Mouse (Mus musculus) retina, postnatal 7 days (tissue): ENCODE results near the gene Acaca.
A peak's percentile ranks its signal among the peaks of the same experiment; 100 is the strongest.

Source experiments
- DNase-seq: peaks from one replicate; pipeline ENCODE4 v3.0.0-alpha.2; 2012; ENCODE audit warnings: low read depth, low spot score

Gene Acaca

DNA sequence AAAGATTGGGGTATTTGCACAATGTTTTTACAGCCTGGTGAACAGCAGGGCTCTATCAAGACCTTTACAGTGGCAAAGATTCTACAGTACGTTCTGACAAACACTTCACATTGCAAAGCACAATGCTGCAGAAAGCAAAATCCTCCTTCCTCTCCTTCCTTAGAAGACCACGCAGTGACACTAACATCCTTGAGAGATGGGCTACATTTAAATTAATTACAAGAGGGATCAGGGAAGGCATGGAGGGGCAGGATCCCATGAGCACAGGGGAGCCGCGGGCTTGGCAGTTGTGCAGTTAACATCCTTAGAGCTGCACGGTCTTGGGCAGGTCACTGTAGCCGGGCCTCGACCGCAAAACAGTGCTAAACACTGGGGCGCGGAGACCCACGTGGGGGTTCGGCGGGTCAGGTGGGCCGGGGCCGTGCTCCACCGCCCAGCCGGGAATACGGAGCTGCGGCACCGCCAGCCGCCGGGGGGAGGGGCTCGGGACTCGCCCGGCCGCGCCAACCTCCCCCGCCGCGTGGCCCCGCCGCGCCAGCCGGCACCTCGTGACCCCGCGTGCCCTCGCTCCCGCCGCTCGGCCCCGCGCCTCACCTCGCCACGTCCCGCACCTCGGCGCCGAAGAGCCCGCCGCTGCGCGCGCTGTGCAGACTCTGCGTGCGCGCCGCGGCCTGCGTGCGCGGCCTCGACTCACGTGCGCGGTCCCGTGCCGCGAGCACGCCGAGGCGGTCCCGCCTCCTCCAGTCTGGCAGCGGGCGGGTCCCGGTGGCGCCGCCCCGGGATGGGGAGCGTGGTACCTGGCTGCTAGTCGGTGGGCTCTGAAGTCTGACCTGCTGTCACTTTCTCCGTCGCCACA, at the start of gene Acaca, which contains the start of gene Tada2a:
TSS of gene Acaca (plus strand) at position 730 of the 856 bp plus-strand sequence.
TSS of gene Tada2a (minus strand) at position 658 of the 856 bp plus-strand sequence.
- DNase-seq: peak; percentile 80

DNA sequence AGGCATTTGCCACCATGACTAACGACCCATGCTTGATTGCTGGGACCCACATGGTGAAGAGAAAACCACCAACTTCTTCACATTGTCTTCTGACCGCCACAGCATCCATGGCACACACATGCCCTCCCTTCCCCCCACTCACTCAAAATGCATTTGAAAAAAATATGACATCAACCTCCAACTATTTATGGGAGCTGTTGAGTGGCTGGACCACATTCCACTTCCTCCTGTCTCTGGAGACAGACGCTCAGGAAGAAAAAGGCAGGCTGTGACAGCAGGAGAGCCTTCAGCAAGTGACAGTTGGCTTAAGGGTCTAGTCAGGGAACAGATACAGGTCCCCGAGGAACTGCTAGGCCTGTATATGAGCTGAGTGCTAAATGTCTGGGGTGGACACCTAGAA, 49.6 kb upstream of the Acaca start:
- DNase-seq: no peak

DNA sequence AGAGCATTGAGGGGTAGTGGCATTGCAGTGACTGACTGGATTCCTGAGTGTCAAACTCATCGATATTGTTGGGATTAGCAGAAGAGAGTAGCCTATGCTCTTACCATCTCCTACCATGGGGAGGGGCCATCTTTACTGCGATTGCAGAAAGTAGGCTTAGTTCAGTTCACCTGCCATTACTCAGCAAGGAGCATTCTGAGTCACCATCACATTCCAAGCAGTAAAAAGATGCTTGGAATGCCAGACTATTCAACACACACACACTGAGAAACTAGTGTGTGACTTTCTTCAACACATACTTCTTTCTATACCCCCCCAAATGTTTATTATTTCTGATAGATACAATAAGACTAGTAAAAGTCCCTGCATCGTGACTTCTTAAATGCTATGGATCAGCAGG, 49.1 kb upstream of the Acaca start:
- no peak for DNase-seq

DNA sequence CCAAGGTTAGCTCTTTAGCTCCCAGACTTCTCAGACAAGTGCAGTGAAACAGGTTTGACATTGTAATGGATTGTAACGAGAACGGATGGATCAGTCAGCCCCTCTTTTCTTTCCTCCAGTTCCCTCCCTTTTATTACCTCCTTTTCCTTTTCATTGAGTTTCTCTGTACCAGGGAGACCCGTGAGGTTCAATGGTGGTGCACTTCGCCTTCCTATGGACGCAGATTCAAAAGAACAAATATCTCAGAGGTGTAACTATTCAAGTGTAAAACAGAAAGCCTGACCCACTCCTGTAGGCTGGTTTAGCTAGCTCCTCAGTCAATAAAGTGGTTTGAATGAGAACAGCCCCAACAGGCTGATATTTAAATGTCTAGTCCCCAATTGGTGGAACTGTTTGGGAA, 47.6 kb upstream of the Acaca start:
- no peak for DNase-seq

DNA sequence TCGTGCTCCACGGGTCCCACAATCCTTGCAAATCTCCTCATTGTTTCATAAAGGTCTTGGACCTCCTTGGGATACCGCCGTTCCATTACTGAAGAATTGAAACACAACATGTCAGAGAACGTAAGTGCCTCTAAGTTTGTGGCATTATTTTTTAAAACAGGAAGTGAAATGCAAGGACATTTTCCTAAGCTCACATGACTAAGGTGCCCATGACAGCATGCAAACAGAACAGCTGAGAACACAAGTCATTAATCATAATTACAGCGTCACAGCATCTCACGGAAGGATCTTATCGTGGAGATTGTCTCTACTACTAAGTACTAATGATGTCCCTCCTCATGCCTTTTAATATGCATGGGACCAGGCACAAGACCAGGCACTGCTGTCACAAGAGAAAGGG, 38.9 kb upstream of the Acaca start:
- DNase-seq: no peak

DNA sequence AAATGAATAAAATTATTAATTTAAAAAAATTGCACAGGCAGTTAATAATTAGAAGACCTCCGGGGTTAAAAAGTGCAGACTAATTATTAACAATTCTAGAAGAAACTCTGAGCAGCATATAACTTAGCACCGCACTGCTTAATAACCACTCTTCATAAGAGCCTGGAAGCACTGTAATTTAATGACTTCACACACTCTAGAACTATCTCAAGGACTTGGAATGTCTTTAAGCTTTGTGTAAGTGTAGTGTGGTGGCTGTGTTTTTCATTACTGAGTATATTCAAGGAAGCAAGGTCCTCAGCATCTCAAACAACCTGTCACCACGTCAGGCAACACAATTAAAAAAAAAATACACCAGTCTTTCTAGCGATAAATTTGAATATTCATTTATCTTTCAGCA, 34.4 kb upstream of the Acaca start:
- no peak for DNase-seq

DNA sequence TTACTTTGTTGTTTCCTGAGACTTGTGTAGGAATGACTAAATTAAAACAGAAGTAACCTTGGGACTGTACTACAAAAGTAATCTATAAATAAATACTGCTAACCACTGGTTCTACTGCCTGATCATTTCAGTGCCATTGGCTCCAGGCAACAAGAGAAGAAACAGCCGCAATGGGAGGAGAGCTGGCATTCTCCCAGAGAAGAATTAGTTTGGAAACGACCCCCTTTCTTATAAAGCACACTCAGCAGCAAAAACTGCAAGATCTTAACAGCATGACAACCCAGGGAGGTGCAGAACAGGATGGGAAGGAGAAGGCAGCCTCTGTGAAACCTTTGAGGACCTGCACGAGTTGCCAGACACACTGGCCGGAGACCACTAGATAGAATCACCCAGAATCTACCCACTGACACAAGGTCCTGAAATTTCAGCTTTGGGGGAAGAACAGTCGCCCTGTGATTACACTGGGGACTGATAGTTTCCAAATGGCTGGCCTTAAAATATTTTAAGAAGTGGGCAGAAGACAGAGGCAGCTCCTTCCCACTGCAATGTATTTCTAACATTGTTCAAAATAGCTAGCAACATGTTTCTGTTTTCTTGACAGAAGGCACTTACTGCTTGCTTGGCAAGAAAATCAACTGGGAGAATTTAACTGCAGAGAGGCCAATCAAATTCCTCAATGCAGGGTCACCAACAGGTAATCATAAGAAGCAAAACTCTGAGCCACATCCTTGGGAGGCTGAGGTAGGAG, 32.0 kb upstream of the Acaca start:
- no peak for DNase-seq

DNA sequence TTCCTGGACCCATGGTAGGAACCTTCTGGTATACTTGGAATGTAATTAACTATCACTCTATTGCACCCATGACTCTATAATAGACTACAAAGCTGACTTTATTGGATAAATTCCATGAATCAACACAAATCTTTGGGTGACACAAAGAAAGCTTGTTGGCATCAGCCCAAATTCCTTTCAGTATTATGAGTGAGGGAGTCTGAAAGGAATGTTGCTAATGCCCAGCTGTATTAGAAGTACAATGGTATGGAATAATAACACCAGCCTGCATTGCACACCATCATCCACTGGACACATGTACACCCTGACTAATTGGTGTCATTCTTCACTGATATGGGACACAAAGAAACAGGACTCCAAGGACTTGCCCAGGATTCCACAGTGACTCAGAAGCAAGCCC, 28.3 kb upstream of the Acaca start:
- DNase-seq: no peak

DNA sequence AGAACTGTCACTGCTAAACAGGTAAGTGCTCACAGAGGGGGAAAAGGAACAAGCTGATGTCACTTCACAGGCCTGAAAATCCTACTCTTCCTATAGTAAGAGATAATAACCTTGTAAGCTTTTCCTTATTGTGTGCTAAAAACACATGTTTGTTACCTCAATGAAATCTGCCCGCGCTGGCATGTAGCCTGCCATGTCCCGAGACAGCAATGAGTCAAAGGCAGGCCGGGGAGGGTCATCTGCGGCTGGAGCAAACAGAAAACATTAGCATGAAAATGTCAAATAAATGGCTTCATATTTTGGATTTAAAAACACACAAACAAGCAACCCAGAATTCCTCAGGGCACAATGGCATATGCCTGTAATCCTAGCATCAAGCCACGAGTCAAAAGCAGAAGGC, 25.4 kb upstream of the Acaca start:
- DNase-seq: no peak

DNA sequence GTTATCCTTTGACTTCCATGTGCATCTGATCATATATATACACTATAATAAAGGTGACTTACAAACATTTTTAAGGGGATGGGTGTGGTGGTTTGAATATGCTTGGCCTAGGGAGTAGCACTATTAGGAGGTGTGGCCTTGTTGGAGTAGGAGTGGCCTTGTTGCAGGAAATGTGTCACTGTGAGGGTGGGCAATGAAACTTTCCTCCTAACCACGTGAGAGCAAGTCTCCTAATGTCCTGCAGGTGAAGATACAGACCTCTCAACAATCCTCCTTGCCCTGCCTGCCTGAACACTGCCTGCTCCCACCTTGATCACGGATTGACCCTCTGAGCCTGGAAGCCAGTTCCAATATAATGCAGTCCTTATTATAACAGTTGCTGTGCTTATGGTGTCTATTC, 22.3 kb upstream of the Acaca start:
- no peak for DNase-seq

DNA sequence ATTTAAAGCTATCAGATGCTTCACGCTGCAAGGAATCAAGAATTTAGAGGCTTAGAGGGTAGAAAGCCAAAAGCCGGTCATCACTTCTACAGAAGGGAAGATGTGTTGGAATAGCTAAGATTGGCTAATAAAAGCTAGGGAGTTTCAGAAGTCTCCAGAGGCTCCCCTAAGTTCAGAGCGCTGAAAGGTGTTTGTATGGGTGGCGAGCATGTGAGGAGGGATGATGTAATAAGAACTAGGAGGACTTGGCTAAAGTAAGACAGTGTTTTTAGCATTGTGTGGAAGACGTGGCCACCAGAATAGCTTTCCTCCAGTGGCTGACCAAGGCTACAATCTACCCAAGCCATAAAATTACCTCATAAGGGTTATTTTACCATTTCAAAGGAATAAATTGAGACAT, 15.8 kb upstream of the Acaca start:
- DNase-seq: no peak

DNA sequence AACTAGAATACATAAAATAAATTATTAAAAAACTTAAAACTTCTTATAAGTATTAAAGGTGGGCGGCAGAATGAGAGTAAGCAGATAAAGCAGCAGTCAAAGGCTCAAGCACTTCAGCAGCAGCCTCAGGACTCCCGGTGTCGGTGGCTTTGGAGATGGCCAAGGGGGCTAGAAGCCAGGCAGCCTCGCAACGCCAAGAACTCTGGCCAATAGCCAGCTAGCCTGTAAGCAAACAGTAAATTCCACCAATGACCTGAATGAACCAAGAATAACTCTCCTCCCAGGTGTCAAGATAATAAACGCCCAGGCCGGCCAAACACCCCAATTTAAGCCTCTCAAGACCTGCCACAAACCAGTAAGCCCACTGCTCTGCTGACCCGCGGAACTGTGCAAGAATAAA, 13.8 kb upstream of the Acaca start:
- no peak for DNase-seq

DNA sequence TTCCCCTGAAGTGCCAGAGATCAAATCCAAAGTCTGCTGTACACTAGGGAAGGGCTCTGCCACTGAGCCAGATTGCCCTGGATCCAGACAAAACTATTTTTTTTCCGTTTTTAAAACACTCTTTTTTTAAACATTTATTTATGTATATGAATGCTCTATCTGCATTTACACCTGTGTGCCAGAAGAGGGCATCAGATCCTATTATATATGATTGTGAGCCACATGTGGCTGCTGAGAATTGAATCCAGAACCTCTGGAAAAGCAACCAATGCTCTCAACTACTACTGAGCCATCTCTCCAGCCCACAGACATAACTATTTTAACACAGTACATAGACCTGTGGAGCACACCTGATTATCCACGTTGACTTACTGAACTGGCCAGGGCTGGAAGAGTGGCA, 13.3 kb upstream of the Acaca start:
- no peak for DNase-seq

DNA sequence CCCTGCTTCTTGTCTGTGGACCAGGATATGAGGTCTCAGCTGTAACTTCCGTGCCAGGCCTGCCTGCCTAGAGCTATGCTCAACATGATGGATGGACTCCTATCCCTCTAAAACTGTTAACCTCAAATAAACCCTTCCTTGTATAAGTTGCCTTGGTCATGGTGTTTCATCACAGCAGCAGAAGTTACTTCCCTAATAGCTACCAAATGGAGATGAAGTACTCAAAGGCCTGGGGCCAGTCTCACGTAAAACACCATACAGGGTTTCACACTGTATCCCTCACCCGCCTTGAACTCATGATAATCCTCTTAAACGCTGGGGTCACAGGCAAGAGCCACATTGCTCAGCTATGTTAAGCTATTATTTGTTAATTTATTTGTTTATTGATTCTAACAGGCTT, 12.0 kb upstream of the Acaca start:
- DNase-seq: no peak

DNA sequence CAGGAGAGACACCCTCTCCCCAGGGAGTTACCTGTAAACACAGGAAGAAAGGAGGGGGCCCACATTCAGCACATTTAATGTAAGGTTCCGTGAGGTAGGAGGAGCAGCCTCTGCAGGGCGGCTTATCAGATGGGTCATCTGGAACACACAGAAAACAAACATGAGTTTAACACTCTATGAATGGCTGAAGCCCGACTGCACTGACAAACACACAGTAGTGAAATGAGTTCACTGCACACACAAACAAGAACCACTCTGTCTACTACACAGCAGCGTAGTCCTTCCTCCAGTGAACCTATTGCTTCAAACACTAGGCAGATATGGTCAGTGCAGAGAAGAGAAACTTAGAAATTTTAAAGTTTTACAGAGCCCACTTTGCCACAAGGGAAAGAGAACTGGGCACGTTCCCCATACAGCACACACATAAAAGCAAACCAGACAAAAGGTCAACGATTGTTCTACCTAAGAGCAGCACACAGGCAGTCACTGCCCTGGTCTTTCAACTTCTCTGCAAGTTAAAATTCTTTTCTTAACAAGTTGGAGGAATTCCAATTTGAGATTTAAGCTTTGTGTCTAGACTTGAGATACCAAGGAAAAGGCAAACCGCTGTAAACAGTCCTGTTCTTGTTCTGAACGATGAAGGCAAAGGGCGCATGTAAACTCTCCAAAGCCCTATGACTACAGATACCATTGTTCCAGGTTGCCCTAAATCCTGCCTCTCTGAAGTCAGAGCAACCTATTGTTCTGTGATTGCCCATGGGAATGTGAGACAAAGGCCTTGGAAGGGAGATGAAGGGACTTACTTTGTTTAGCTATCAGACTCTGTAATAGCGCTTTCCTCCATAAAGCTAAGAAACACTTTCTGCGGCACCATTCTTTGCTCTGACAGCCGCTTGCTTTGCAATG, 8.2 kb upstream of the Acaca start:
- DNase-seq: no peak

DNA sequence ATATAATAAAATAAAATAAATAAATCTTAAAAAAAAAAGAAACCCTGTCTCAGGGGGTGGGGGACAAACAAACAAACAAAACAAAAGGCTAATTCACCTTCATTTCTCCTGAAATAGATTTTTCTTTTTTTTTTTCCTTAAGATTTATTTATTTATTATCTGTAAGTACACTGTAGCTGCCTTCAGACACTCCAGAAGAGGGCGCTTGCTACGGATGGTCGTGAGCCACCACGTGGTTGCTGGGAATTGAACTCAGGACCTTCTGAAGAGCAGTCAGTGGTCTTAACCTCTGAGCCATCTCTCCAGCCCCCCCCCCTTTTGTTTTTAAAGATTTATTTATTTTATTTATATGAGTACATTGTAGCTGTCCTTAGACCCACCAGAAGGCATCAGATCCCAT, 1.5 kb upstream of the Acaca start:
- no peak for DNase-seq

DNA sequence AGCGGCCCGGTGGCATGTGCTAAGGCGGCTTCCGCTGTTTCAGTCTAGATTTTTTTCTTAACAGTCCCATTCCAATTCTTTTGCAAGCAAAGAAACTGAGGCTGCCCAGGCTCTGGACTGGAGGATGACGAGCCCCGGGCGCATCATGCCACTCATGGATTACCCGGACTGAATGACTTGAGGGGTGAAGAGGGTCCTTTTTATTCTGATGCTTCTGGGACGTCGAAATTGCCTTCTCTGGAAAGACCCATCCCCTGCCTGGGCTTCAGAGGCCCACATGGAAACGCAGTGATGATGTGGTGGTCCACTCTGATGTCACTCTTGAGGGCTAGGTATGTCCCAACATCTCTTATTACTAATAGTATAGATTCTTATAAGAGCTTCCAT, 320 bp downstream of the Acaca start:
- no peak for DNase-seq

DNA sequence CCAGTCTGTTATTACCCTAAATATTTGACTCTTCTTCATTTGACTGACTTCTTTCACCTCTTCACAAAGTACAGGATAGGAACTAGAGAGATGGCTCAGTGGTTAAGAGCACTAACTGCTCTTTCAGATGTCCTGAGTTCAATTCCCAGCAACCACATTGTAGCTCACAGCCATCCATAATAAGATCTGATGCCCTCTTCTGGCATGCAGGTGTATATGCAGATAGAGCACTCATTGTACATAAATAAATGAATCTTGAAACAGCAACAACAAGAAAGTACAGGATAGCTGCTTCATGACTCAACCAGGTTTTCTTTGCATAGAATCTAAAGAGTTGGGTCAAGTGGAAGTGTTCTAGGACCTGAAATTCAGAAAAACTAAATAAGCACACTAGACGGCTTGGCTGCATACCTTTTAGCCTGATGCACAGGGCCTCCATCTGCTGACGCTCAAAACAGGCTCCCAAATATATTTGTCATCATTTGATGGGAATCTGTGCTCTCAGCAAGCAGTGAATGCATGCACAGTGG, 4.9 kb downstream of the Acaca start:
- DNase-seq: no peak

DNA sequence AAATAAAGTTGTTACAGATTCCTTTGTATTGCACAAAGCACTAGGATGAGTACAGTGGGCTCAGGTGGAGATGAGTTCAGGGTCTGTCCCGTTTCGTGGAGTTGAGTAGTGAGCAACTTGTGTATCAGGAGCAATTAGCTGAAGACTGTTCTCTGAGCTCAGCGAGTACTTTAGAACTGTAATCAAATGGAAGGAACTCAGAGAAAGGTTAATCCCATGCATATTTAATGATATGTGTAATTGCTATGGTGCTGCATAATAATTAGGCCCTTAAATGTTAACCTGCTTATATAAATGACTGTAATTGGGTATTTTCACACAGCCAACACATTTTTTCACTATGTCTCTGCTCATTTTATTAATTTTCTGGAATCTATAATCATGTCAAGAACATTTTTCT, 7.0 kb downstream of the Acaca start:
- no peak for DNase-seq

DNA sequence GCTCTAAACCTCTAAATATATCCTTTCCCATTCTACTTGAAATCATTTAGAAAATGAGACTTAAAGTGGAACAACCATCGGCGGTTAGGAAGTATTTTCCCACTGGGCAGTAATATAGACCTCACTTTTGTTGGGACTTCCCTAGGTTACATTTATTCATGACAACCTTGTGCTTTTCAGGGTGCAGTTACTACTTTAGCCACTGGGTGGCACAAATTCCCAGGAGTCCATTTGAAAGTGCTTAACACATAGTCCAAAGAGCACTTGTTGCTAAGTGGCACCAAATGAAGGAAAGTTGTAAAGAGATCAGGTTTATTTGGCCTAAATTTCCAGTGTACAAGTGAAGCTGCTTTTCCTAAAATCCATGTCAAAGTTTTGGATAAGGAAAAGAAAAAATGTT, 12.3 kb downstream of the Acaca start:
- peak; percentile 54 for DNase-seq

DNA sequence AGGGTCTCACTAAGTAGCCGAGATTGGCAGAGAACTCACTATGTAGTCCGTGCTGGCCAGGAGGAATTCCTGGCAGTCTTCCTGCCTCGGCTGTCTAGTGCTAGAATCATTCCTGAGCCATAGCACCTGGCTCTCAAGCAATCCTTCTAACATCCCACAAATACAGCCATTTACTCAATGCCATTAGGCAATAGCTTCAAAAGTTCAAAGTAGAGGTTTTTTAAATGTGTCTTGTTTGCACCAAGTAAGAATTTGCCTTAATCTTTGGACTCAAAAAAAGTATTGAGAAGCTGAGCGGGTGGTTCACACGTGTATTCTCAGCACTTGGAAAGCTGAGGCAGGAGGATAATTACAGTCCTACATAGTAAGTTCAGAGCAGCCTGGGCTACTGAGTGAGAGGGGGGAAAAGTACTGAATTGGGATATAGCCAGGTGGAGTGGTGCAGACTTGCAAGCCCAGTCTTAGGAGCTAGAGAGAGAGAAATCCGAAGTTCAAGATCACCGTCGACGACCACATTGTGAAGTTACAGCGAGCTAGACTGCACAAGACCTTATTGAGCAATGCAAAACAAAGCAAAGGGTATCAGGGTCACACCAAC, 15.8 kb downstream of the Acaca start:
- DNase-seq: no peak
